Mouse (Mus musculus) heart, postnatal 0 days (tissue): ENCODE results near the gene Cd151.

Source experiments
- CTCF ChIP-seq: IDR thresholded peaks from 2 replicates; pipeline ENCODE4 v1.5.1; 2016; ENCODE audit warnings: antibody characterized with exemption, control low read depth, low read depth
- EP300 ChIP-seq: IDR thresholded peaks from 2 replicates; pipeline ENCODE4 v1.6.1; 2016; ENCODE audit warnings: antibody characterized with exemption, low read depth

DNA sequence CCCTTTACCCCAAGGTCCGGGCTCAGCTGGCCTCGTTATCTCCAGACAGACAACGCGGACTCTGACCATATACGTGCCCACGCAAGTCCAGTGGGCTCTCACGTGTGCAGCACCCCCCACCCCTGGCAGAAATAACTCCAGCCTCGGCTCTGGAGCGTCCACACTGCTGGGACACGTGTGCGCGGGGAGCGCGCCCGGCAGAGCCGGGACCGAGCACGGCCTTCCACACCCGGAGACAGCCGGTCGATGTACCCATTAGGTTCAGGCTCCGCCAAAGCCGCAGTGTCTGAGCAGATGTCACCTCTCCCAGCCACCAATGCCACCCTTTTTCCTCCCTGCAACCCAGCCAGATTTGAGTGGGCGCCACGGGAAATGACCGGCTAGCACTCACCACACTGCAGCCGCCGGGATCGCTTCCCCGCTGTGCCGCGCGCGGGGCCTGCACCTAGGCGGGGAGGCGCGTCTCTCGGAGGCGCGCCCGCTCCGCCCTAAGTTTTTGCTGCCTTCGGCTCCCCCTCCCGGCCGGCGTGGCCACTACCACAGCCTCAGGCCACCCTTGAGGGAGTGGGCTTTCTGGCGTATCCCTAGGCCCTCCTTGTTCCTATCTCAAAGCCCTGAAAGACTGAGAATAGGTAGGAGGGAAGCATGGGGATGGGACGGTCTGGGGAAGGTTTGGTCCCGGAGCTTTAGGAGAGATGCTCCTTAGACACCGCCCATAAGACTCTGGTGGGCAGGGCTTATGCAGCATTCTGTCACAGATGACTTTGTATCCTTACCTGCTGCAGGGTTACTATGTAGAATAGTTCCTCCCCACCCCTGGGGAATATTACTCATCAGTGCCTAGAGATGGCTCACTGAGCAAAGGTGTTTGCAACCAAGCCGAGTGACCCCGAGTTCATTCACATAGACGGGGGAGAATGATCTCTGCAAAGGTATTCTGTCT lies 29.7 kb upstream of the Cd151 start, which contains the start of gene Slc25a22:
- TF ChIP-seq CTCF (peak; percentile 76), EP300 (0 out of 2 replicates have a peak, but pooled peaks have one; percentile 55)
